Mouse (Mus musculus) retina, adult 2 months (tissue): ENCODE measurements around the gene Tmem8b.

Source experiments
- DNase-seq: peaks from one replicate; pipeline ENCODE4 v3.0.0-alpha.2; 2012; ENCODE audit warnings: low read depth, low spot score

Tmem8b gene

GRCm38 (mm10) chr4:43668782-43669427 is at the start of gene Tmem8b, which contains the start of gene Fam221b:
Gene Tmem8b, plus strand, starts transcription at chr4:43668971.
Gene Fam221b, minus strand, starts transcription at chr4:43669145.
- peak; percentile 72 for DNase-seq

DNA sequence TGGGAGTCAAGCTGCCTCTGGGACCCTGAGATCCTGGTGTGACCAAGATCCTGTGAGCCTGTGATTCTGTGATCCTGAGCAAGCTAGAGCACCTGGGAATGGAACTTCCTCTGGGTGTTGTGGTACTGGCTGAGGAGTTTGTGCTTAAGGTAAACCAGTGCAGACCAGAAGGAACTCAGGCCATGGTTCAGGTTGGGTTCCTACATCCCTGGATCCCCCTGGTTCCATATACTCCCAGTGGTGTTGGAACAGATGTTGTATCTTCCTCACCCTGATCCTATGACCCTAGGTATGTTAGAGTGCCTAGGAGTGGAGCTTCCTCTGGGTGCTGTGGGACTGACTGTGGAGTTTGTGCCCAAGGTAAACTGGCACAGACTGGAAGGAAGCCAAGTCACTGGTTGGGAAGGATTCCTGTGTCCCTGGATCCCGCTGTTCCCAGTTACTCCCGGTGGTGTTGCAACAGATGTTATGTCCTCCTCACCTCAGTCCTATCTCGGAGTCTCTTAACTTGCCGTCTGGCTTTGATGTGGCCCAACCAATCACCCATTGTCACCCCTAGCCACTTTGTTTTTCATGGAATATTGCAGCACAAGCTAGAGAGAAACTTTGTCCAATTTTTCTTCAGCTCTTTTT is 48.5 kb upstream of the Tmem8b start:
- DNase-seq = no peak

GRCm38 (mm10) chr4:43629106-43629817 is 39.5 kb upstream of the Tmem8b start:
- DNase-seq = no peak

GRCm38 (mm10) chr4:43630030-43630581 is 38.7 kb upstream of the Tmem8b start:
- DNase-seq = peak; percentile 70

DNA sequence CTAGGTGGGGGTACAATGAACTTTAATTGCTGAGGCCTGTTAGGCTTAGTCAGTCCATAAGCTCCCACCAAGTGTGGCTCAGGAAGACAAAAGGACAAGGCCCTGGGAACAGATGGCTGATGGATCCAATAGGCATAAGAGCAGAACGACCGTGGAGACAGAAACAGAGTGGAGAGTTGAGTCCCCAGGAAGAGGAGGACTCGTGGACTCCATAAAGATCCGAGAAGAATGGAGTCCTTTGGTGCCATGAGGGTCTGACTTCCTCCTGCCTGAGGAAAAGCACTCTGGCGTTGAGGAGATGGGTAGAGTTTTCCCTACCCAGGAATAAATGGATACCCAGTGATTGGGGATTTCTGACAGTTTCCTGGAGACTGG is 38.1 kb upstream of the Tmem8b start:
- DNase-seq = no peak

DNA sequence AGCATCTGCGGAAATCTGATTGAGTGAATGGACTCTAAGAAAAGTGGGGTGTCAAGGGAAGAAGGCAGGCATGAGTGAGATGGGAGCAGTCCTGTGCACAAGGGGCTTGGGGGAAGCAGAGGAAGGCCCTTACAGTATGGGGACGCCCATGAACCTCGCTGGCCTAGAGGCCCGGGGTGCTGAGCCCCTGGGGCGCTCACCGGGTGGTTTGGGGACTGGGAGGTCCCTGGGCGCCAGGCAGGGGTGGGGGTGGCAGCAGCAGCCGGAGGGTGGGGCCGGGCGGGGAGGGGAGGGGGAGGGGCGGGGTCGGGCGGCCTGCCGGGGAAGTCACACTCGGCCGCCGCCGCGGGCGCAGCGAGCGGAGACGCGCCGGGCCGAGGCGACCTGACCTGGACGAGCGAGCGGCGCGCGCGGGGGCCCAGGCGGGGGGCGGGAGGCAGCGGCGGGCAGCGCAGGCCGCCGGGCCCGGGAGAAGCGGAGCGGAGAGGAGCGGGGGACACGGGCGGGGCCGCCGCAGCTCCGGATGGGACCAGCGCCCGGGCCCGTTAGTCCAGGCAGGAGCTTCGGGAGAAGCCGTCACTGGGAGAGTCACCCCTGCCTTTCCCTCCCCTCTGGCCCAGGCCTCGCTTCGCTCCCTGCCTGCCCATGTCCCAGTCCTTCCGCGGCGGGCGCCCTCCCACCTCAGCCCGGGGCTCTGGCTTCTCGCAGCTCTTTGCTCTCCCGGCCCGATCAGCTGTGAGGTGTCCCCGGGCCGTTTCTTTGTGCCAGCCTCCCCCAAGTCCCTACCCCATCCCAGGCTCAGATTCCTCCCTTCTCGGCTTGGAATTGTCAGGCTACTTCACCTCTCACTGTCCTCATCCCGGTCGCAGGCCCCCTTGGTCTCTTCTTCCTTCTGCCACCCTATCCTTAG is 37.5 kb upstream of the Tmem8b start, which contains the start of gene Npr2:
Gene Npr2 (plus strand): TSS at position 890 of the 910 bp plus-strand sequence.
- DNase-seq = no peak

- DNase-seq = no peak
These were observed 36.5 kb upstream of the Tmem8b start for GRCm38 (mm10) chr4:43631956-43632920.

- no peak for DNase-seq
These were observed 35.5 kb upstream of the Tmem8b start for GRCm38 (mm10) chr4:43633296-43633695.

GRCm38 (mm10) chr4:43633736-43634135 is 35.0 kb upstream of the Tmem8b start:
- DNase-seq = no peak

DNA sequence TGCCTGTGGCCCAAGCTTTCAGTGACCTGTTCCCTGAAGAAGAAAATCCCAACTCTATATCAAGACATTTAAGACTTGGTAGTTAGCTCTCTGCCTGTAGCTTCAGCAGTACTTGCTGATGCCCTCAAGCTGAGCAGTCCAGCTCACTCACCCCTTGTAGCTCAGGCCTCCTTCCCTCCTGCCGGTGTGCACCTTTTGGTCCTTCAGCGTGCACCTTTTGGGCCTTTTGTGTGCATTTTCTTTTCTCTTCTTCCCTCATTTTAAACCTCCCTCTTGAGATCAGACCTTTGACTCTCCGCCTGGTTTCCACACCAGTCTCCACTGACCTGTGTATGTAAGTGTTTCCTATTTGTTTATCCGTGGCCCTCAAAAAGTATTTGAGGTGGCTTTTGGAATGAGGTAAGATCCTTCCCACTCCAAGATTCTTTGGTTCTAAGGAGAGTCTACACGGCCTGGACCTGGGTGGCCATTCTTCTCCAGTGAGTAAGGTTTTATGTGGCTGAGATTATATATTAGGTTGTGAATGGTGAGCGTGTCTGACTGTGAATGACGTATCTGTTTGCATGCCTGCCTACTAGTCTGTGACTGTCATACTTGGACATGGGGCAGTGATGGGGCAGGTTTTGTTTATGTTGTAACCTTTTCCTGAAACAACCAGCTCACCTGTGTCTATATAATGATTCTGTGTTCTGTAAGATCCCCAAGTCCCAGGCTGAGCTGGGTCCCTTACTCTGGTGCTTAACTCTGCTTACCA is 34.0 kb upstream of the Tmem8b start:
- no peak for DNase-seq

DNA sequence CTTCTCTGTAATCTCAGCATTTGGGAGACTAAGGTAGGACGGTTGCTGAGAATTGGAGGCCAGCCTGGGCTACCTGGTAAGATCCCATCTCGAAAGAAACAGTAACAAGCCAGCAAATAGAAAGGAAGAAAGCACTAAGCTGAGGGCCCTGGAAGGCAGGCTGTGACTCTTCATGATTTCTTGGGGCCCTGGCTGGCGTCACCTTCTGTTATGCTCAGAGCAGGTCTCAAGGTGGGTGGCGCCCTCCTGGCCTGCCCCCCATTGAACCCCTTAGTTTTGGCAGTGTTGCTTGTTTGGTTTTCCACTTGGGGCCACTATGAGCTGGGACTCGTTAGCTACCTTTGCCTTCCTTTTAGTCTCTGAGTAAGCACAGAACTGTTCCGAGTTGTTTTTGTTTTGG is 32.0 kb upstream of the Tmem8b start:
- no peak for DNase-seq

GRCm38 (mm10) chr4:43640076-43640475 is 28.7 kb upstream of the Tmem8b start:
- DNase-seq = no peak

GRCm38 (mm10) chr4:43640491-43640890 is 28.3 kb upstream of the Tmem8b start:
- no peak for DNase-seq

- no peak for DNase-seq
These were observed 19.0 kb upstream of the Tmem8b start for GRCm38 (mm10) chr4:43649783-43650182.

GRCm38 (mm10) chr4:43652726-43653125 is 16.0 kb upstream of the Tmem8b start:
- no peak for DNase-seq

- no peak for DNase-seq
These were observed 15.4 kb upstream of the Tmem8b start, which contains the start of gene Spag8 for GRCm38 (mm10) chr4:43653161-43654015. Gene Spag8, minus strand, starts transcription at chr4:43653594.

GRCm38 (mm10) chr4:43655656-43656338 is 13.0 kb upstream of the Tmem8b start:
- no peak for DNase-seq
